Mouse (Mus musculus) layer of hippocampus, adult 9-10 months (tissue): ENCODE data around the gene Gpkow.
"Not testable (repeated sequence)": the region's sequence is repeated elsewhere in the genome, so short reads cannot be mapped to it uniquely, and the experiment has no call there.

ENCODE experiments used
- DNase-seq: peaks from one replicate; pipeline ENCODE4 v3.0.0; 2022; ENCODE audit warnings: low spot score

Gene Gpkow

GRCm38 (mm10) chrX:7745429-7745828 lies 48.5 kb downstream of the Gpkow start:
- DNase-seq: no peak

GRCm38 (mm10) chrX:7750432-7751116 lies 53.6 kb downstream of the Gpkow start, which contains the start of gene Ccdc120:
TSS of gene Ccdc120 (minus strand) at chrX:7750905.
- no peak for DNase-seq

DNA sequence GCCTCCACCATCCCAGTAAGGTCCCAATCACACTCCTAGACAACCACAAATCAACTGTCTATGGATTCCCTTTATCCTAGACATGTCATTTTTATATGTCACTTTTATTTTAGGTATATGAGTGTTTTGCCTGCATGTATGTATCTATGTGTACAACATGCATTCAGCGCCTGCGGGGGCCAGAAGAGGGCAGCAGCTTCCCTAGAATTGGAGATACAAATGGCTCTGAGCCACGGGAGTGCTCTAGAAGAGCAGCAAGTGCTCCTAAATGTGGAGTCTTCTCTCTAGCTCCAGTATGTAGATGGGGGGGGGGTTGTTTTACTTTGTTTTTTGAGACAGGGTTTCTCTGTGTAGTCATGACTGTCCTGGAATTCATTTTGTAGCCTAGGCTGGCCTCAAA lies 56.7 kb downstream of the Gpkow start:
- DNase-seq: not testable (repeated sequence)
